Mouse (Mus musculus): Measurements from ENCODE around the gene Dgcr6. TPM values are rescaled to one million over a fixed set of nuclear protein-coding genes. Genes with fewer than 3 reads are reported as not detected.
A peak's percentile ranks its signal among the peaks of the same experiment; 100 is the strongest.

Dgcr6 gene
- polyA plus RNA-seq, 1 experiment from 2014 or later: 147 TPM

GRCm38 (mm10) chr16:18119031-18119730 is 66.5 kb downstream of the Dgcr6 start:
- no peak overlapping the region for H3K27ac ChIP-seq (ENCODE audit: low read depth, low read length)
- H3K9me3 ChIP-seq (ENCODE audit: control insufficient read depth, low read length): no peaks in the 10 kb centered on the region
- DNase-seq (ENCODE audit: low spot score) (peak; percentile 80), ATAC-seq (ENCODE audit: insufficient read depth, low FRiP score, low TSS enrichment) (peak; percentile 81)
- H3K4me2 ChIP-seq (ENCODE audit: low read depth): no peak overlapping the region
- H3K4me1 ChIP-seq (ENCODE audit: control insufficient read depth, insufficient read depth, low read length): no peaks in the 10 kb centered on the region
- WGBS: 19% methylated on average over 8 of the region's 8 CpGs
- H3K36me3 ChIP-seq (ENCODE audit: control insufficient read depth, insufficient read depth, low read length): no peaks in the 10 kb centered on the region
- no peak overlapping the region for H3K9ac ChIP-seq (ENCODE audit: low read length)
- no peaks in the 10 kb centered on the region for H3K27me3 ChIP-seq (ENCODE audit: control insufficient read depth, insufficient read depth, low read length)
- no peak overlapping the region for H3K4me3 ChIP-seq (ENCODE audit: low read depth, low read length)

Other genes with a start within 250 kb of the Dgcr6 start
- 0.19 and 0.36 TPM in 2 replicates for gene B830017H08Rik, start 219.7 kb upstream of the Dgcr6 start, polyA plus RNA-seq (2014; fragmentation: Nextera tagmentation; extraction: Ambion mirVana)
- gene Car15, start 214.5 kb upstream of the Dgcr6 start, polyA plus RNA-seq (2014; fragmentation: Nextera tagmentation; extraction: Ambion mirVana): 3.2 and 3.4 TPM in 2 replicates
- gene Gm20518, start 161.2 kb upstream of the Dgcr6 start, polyA plus RNA-seq (2014; fragmentation: Nextera tagmentation; extraction: Ambion mirVana): 0.09 and 0.36 TPM in 2 replicates
- gene Tssk1, start 158.6 kb upstream of the Dgcr6 start, polyA plus RNA-seq (2014; fragmentation: Nextera tagmentation; extraction: Ambion mirVana): 0.05 and 0.08 TPM in 2 replicates
- gene Dgcr2, start 154.3 kb upstream of the Dgcr6 start, polyA plus RNA-seq (2014; fragmentation: Nextera tagmentation; extraction: Ambion mirVana): 95.0 and 110 TPM in 2 replicates
- gene Tssk2, start 154.2 kb upstream of the Dgcr6 start, polyA plus RNA-seq (2014; fragmentation: Nextera tagmentation; extraction: Ambion mirVana): 0.28 TPM in 1 of 2 replicates, not detected in the other
- gene Ess2, start 141.5 kb upstream of the Dgcr6 start, polyA plus RNA-seq (2014; fragmentation: Nextera tagmentation; extraction: Ambion mirVana): 42.0 and 45.1 TPM in 2 replicates
- gene Gsc2, start 137.8 kb upstream of the Dgcr6 start, polyA plus RNA-seq (2014; fragmentation: Nextera tagmentation; extraction: Ambion mirVana): not detected in 2 replicates
- 127 and 131 TPM in 2 replicates for gene Slc25a1, start 124.6 kb upstream of the Dgcr6 start, polyA plus RNA-seq (2014; fragmentation: Nextera tagmentation; extraction: Ambion mirVana)
- not detected in 2 replicates for gene Vpreb2, start 72.4 kb upstream of the Dgcr6 start, polyA plus RNA-seq (2014; fragmentation: Nextera tagmentation; extraction: Ambion mirVana)
- 8.6 and 10.3 TPM in 2 replicates for gene Prodh, start 37.3 kb downstream of the Dgcr6 start, polyA plus RNA-seq (2014; fragmentation: Nextera tagmentation; extraction: Ambion mirVana)
- 9.6 and 10.7 TPM in 2 replicates for gene Rtn4r, start 74.8 kb downstream of the Dgcr6 start, polyA plus RNA-seq (2014; fragmentation: Nextera tagmentation; extraction: Ambion mirVana)
- not detected in 2 replicates for gene Ccdc188, start 165.0 kb downstream of the Dgcr6 start, polyA plus RNA-seq (2014; fragmentation: Nextera tagmentation; extraction: Ambion mirVana)
- gene Zdhhc8, start 182.3 kb downstream of the Dgcr6 start, polyA plus RNA-seq (2014; fragmentation: Nextera tagmentation; extraction: Ambion mirVana): 13.1 and 13.6 TPM in 2 replicates
- 92.9 and 93.9 TPM in 2 replicates for gene Trmt2a, start 195.8 kb downstream of the Dgcr6 start, polyA plus RNA-seq (2014; fragmentation: Nextera tagmentation; extraction: Ambion mirVana)
- gene Ranbp1, start 195.9 kb downstream of the Dgcr6 start, polyA plus RNA-seq (2014; fragmentation: Nextera tagmentation; extraction: Ambion mirVana): 953 and 1,053 TPM in 2 replicates
- gene Gm49776, start 205.5 kb downstream of the Dgcr6 start, polyA plus RNA-seq (2014; fragmentation: Nextera tagmentation; extraction: Ambion mirVana): 3.6 and 9.2 TPM in 2 replicates
- gene Dgcr8, start 236.4 kb downstream of the Dgcr6 start, polyA plus RNA-seq (2014; fragmentation: Nextera tagmentation; extraction: Ambion mirVana): 34.0 and 40.9 TPM in 2 replicates

Measured in neural tube, embryonic 11.5 days (tissue).